Mouse (Mus musculus) forebrain, postnatal 0 days (tissue): ENCODE results near the gene Fzr1. TPM values are rescaled to one million over a fixed set of nuclear protein-coding genes. Genes with fewer than 3 reads are reported as not detected.

Experiments used
- ATAC-seq: fragments of 200-750 bp; cut with Nextera tagmentation; 2 replicates; pipeline ENCODE4 v1.8.0; 2017; ENCODE audit warnings: mild to moderate bottlenecking, moderate library complexity
- DNase-seq: peaks from one replicate; pipeline ENCODE4 v3.0.0-alpha.2; 2015
- H3K27ac ChIP-seq: fragments of 300-500 bp; sonication (generic); 2 replicates; pipeline ENCODE4 v1.5.1; 2014; ENCODE audit warnings: low read depth, mild to moderate bottlenecking, antibody characterized with exemption, low read length, moderate library complexity, mixed read lengths
- H3K27me3 ChIP-seq: fragments of 300-500 bp; sonication (generic); 2 replicates; pipeline ENCODE4 v1.6.1; 2014; ENCODE audit warnings: mild to moderate bottlenecking, low read length, mixed read lengths; ENCODE audit not compliant: insufficient read depth
- H3K36me3 ChIP-seq: fragments of 300-500 bp; sonication (generic); 2 replicates; pipeline ENCODE4 v1.6.1; 2014; ENCODE audit warnings: mild to moderate bottlenecking, moderate library complexity; ENCODE audit not compliant: insufficient read depth
- H3K4me1 ChIP-seq: fragments of 300-500 bp; sonication (generic); 2 replicates; pipeline ENCODE4 v1.6.1; 2014; ENCODE audit warnings: antibody characterized with exemption; ENCODE audit not compliant: insufficient read depth
- H3K4me2 ChIP-seq: fragments of 300-500 bp; sonication (generic); 2 replicates; pipeline ENCODE4 v1.6.1; 2014; ENCODE audit warnings: low read depth, mild to moderate bottlenecking, moderate library complexity
- H3K4me3 ChIP-seq: fragments of 300-500 bp; sonication (generic); 2 replicates; pipeline ENCODE4 v1.5.1; 2014; ENCODE audit warnings: low read depth, low read length, mixed read lengths
- H3K9ac ChIP-seq: fragments of 300-500 bp; sonication (generic); 2 replicates; pipeline ENCODE4 v1.6.1; 2014; ENCODE audit warnings: mild to moderate bottlenecking
- H3K9me3 ChIP-seq: fragments of 300-500 bp; sonication (generic); 2 replicates; pipeline ENCODE4 v1.6.1; 2016; ENCODE audit warnings: low read length
- CTCF ChIP-seq: sonication (generic); IDR thresholded peaks from 2 replicates; pipeline ENCODE4 v1.5.1; 2016; ENCODE audit warnings: antibody characterized with exemption, control low read depth, low read depth
- WGBS: fragments of 180-500 bp; shearing (Covaris S2); extraction: QIAGEN DNeasy Blood & Tissue Kit; methylation state at CpG from one replicate; pipeline ENCODE4 v1.1.7; 2014; 5-methylcytosine and 5-hydroxymethylcytosine counted together
- polyA plus RNA-seq: library from polyadenylated mRNA; unstranded; fragments of >200 nt; fragmentation: Nextera tagmentation; extraction: Ambion mirVana; gene quantifications from 2 replicates; pipeline ENCODE4 v1.2.1, GENCODE M21; 2015
- total RNA-seq: library from RNA; depleted of rRNA; stranded (reverse); fragments of >200 nt; gene quantifications from 2 replicates; pipeline ENCODE4 v1.2.3, GENCODE M21; 2014

Gene Fzr1
- total and polyA plus RNA-seq, 2 experiments from 2014 or later: 67.2 to 132 TPM

- 90% methylated on average over 40 of the region's 40 CpGs for WGBS
- no peak for TF ChIP-seq CTCF
- Histone ChIP-seq H3K27me3 (no peaks in the 10 kb centered on the region), H3K9ac (no peak overlapping the region), H3K9me3 (no peaks in the 10 kb centered on the region), H3K4me3 (no peak overlapping the region), H3K27ac (no peak overlapping the region), H3K4me2 (no peak overlapping the region), H3K4me1 (peaks cover 10% of the 10 kb centered on the region; the same call in 1 of the 2 replicates), H3K36me3 (peaks cover 8% of the 10 kb centered on the region)
- no peak for DNase-seq
- ATAC-seq: no peak
Measured at GRCm38 (mm10) chr10:81420191-81420767, 42.0 kb upstream of the Fzr1 start.

DNA sequence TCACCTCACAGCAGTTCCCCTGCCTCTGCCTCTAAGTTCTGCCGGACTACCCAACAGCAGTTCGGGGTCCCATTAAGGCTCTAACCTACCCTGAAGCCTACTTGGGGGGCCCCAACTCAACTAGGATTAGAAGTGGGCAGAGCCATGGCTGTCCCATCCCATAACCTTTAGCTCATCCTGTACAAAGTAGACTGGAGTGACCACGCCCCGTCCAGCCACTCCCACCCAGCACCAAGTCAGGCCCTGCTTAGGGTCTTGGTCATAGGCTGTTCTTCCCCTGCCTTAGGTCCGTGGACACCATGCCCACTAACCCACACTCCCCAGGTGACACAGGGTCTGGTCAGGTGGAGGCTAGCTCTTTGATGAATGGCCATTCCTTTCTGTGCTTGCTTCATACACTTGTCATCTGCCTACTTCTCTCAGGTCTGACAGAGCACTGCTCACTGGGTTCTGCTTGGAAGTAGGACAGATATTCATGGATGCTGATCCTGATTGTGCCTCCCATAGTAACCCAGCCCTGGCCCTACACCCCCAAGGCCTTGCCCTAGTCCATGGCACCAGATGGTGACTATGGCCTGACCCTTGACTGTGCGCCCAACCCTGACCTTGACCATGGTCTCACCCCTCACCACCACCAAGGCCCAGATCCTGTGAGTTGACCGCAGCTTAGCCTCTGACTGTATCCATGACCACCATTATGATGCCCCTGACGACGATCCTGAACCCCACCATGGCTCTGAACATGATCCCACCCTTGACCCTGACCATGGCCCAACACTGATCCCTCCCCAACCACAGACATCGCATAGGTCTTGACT lies 41.0 kb upstream of the Fzr1 start:
- Histone ChIP-seq H3K9ac (no peak overlapping the region), H3K27ac (no peak overlapping the region)
- WGBS: 91% methylated on average over 10 of the region's 10 CpGs

DNA sequence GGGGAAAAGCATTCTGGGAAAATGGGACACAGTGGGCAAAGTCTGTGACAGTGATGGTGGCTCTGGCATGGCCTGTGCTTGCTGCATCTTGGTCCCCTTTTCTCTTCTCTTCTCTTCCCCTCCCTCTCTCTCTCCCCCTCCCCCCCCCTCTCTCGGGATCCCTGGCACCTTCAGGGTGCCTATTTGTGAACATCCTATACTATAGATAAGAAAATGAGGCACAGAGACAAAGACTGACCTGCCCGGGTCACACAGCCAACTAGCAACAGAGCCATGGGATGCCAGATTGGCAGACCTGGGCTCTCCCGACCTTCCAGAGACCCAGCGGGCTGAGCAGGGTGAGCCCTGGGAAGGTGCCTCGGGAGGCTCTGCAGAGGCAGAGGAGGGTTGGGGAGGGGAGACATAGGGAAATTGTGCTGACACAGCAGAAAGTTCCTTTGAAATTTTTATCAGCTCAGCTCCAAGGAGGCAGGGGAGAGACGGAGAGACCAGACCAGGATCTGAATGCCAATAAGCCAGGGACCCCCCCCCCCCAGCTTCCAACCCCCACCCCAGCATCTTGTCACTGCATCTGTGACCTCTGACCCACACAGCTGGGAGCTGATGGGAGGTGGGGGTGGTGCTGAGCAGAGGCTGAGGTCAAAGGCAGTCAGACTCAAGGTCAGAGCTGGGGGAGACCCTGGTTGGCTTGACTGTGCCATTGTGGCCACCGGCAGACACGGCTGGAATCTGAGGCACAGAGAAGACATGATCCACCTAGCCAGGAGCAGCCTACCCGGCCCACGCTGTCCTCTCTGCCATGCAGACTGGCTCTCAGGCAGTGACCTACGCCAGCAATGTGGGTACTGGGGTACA lies 40.1 kb upstream of the Fzr1 start:
- DNase-seq: no peak
- peaks cover 10% of the 10 kb centered on the region; the same call in 1 of the 2 replicates for H3K4me1 ChIP-seq
- WGBS: 48% methylated on average over 11 of the region's 11 CpGs

More for the DNA sequence above, 41.0 kb upstream of the Fzr1 start:
- TF ChIP-seq CTCF: no peak
- H3K4me2 ChIP-seq: no peak overlapping the region
- peaks cover 10% of the 10 kb centered on the region; the same call in 1 of the 2 replicates for H3K4me1 ChIP-seq
- H3K4me3 ChIP-seq: no peak overlapping the region
- H3K36me3 ChIP-seq: peaks cover 8% of the 10 kb centered on the region
- H3K27me3 ChIP-seq: no peaks in the 10 kb centered on the region
- H3K9me3 ChIP-seq: no peaks in the 10 kb centered on the region
- no peak for ATAC-seq
- no peak for DNase-seq

DNA sequence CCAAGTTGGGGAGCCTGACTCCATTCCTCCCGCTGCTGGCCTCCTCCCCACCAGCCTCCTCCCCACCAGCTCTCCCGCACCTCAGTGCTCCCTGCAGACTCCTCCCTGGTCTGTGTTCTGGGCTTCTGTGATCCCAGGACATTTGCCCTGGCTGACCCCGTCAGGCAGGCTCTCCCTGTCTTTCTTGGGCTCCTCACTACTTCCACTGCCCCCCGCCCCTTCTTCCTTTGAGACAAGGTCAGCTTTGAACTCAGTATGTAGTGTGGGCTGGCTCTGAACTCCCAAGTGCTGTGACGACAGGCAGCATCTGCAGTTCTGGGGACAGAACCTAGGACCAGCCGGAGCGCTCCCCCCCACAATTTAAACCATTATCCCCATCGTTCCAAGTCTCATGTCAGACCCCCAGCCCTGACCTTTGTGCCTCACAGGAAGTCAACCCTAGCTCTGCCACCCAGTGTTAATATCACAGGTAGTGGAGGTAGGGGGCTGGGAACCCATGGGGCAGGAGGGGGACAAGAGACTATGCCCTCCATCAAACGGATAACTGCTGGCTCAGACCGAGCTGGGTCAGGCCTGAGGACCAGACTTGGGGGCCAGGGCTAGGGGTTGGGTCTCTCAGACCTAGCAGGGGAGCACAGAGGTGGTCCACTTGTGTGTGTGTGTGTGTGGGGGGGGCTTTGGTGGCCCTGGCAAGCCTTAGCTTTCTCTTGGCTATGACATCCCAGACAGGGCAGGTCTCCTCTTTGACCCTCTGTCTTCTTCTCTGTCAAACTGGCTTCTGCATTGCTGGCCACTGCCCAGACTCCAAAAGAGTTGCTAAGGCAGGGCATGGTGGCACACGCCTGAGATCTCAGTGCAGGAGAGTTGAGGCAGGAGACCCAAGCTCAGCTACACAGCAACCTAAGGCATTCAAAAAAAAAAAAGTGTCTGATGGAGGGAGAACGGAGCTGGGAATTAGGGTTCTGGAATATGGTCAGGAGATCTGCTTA lies 39.2 kb upstream of the Fzr1 start:
- H3K4me3 ChIP-seq: peak overlapping the region; percentile 29
- TF ChIP-seq CTCF: no peak
- peak overlapping the region; percentile 75 for H3K27ac ChIP-seq
- DNase-seq: no peak
- H3K36me3 ChIP-seq: peaks cover 8% of the 10 kb centered on the region
- WGBS: 39% methylated on average over 12 of the region's 12 CpGs
- H3K4me1 ChIP-seq: peaks cover 10% of the 10 kb centered on the region; the same call in 1 of the 2 replicates
- H3K27me3 ChIP-seq: no peaks in the 10 kb centered on the region
- peak overlapping the region; percentile 37 for H3K9ac ChIP-seq
- no peak for ATAC-seq
- no peaks in the 10 kb centered on the region for H3K9me3 ChIP-seq
- H3K4me2 ChIP-seq: peak overlapping the region; percentile 51

More for the DNA sequence above, 40.1 kb upstream of the Fzr1 start:
- no peak for ATAC-seq
- no peak for TF ChIP-seq CTCF
- no peaks in the 10 kb centered on the region for H3K9me3 ChIP-seq
- H3K4me2 ChIP-seq: no peak overlapping the region
- peaks cover 8% of the 10 kb centered on the region for H3K36me3 ChIP-seq
- no peaks in the 10 kb centered on the region for H3K27me3 ChIP-seq
- H3K27ac ChIP-seq: no peak overlapping the region; the same call in 1 of the 2 replicates
- H3K4me3 ChIP-seq: no peak overlapping the region
- H3K9ac ChIP-seq: no peak overlapping the region

DNA sequence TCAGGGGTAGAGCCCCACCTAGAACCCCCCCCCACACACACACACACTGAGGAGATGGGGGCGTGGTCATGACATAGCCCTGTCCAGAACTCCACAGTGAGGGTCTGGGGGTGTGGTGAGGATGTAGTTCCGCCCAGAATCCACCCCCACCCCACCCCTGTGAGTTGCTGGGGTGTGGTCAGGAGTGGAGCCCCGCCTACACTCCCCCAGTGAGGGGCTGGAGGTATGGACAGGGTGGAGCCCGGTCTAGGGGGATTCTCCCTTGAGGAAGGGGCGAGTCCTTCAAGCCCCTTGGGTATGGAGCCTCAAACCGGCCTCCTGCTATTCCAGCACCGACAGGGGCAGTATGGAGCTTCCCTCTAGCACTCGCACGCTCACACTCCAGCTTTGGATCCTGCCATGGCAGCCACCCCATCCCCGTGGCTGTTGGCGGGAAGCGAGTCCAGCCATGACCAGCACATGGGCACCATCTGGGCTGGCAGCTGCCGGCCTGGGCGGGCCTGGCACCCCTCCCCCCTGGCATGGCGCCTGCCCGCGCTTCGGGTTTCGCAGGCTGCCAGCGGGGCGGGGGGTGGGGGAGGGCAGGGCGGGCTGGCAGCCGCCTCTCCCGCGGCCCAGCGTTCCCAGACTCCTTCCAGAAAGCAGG lies 38.4 kb upstream of the Fzr1 start:
- peaks cover 10% of the 10 kb centered on the region for H3K36me3 ChIP-seq
- no peaks in the 10 kb centered on the region for H3K27me3 ChIP-seq
- H3K4me1 ChIP-seq: peaks cover 17% of the 10 kb centered on the region; the same call in 1 of the 2 replicates
- H3K9me3 ChIP-seq: no peaks in the 10 kb centered on the region
- peak overlapping the region; percentile 75 for H3K27ac ChIP-seq
- H3K4me3 ChIP-seq: peak overlapping the region; percentile 29
- H3K4me2 ChIP-seq: peak overlapping the region; percentile 51
- H3K9ac ChIP-seq: peak overlapping the region; percentile 37
- peak; percentile 80 for TF ChIP-seq CTCF
- WGBS: 4% methylated on average over 25 of the region's 26 CpGs
- ATAC-seq: peak; percentile 90
- peak; percentile 89 for DNase-seq
